Mouse (Mus musculus) myocyte (in vitro differentiated cells): ENCODE results near the gene Shc3. TPM values are rescaled to one million over a fixed set of nuclear protein-coding genes. Genes with fewer than 3 reads are reported as not detected.

Source experiments
- H3K27me3 ChIP-seq: one replicate; pipeline ENCODE4 v1.6.1; 2011; ENCODE audit not compliant: control insufficient read depth, insufficient read depth, insufficient read length
- H3K36me3 ChIP-seq: one replicate; pipeline ENCODE4 v1.6.1; 2011; ENCODE audit not compliant: control insufficient read depth, insufficient read depth
- H3K4me2 ChIP-seq: one replicate; pipeline ENCODE4 v1.6.1; 2011; ENCODE audit warnings: low read depth, control low read depth
- H3K4me3 ChIP-seq: one replicate; pipeline ENCODE4 v1.5.1; 2011; ENCODE audit warnings: mild to moderate bottlenecking, control low read depth, moderate library complexity
- H3K79me2 ChIP-seq: one replicate; pipeline ENCODE4 v1.6.1; 2011; ENCODE audit not compliant: control insufficient read depth, insufficient read depth
- H3ac ChIP-seq: one replicate; pipeline ENCODE4 v1.6.1; 2011; ENCODE audit not compliant: control insufficient read depth, insufficient read length
- CEBPB ChIP-seq: IDR thresholded peaks from 2 replicates; pipeline ENCODE4 v1.6.1; 2011; ENCODE audit warnings: mild to moderate bottlenecking, moderate library complexity; ENCODE audit not compliant: poor library complexity, insufficient read depth, severe bottlenecking
- E2F4 ChIP-seq: IDR thresholded peaks from one replicate; pipeline ENCODE4 v1.6.1; 2011; ENCODE audit warnings: mild to moderate bottlenecking, control low read depth, moderate library complexity; ENCODE audit not compliant: insufficient read depth
- MAX ChIP-seq: IDR thresholded peaks from one replicate; pipeline ENCODE4 v1.6.1; 2011; ENCODE audit warnings: low read depth, mild to moderate bottlenecking, control low read depth
- MYOD1 ChIP-seq, 3 experiments: IDR thresholded peaks; one replicate each; pipeline ENCODE4 v1.6.1; 2011; ENCODE audit warnings: control low read depth in 2 of 3, low read depth in 2 of 3, mild to moderate bottlenecking in 2 of 3, moderate library complexity in 1 of 3; ENCODE audit not compliant: insufficient read length in 2 of 3, control insufficient read depth in 1 of 3
- MYOG ChIP-seq, 3 experiments: IDR thresholded peaks; one replicate each; pipeline ENCODE4 v1.6.1; 2011; ENCODE audit warnings: control low read depth in 2 of 3, low read depth in 2 of 3, mild to moderate bottlenecking in 2 of 3; ENCODE audit not compliant: insufficient read length in 2 of 3, control insufficient read depth in 1 of 3, insufficient read depth in 1 of 3
- POLR2A ChIP-seq: IDR thresholded peaks from one replicate; pipeline ENCODE4 v1.6.1; 2011; ENCODE audit warnings: low read depth, mild to moderate bottlenecking, control low read depth, moderate library complexity; ENCODE audit not compliant: insufficient read length
- POLR2AphosphoS2 ChIP-seq: IDR thresholded peaks from one replicate; pipeline ENCODE4 v1.6.1; 2011; ENCODE audit warnings: low read depth, control low read depth; ENCODE audit not compliant: insufficient read length
- REST ChIP-seq: IDR thresholded peaks from one replicate; pipeline ENCODE4 v1.6.1; 2011; ENCODE audit warnings: mild to moderate bottlenecking, control low read depth, moderate library complexity; ENCODE audit not compliant: insufficient read depth, insufficient read length
- SRF ChIP-seq: IDR thresholded peaks from one replicate; pipeline ENCODE4 v1.6.1; 2011; ENCODE audit warnings: low read depth; ENCODE audit not compliant: control insufficient read depth, insufficient read length
- TCF12 ChIP-seq: IDR thresholded peaks from one replicate; pipeline ENCODE4 v1.6.1; 2011; ENCODE audit warnings: mild to moderate bottlenecking, control low read depth; ENCODE audit not compliant: poor library complexity, insufficient read depth, severe bottlenecking
- TCF3 ChIP-seq: IDR thresholded peaks from one replicate; pipeline ENCODE4 v1.6.1; 2011; ENCODE audit warnings: low read depth, control low read depth; ENCODE audit not compliant: insufficient read length
- USF1 ChIP-seq: IDR thresholded peaks from one replicate; pipeline ENCODE4 v1.6.1; 2011; ENCODE audit warnings: low read depth, mild to moderate bottlenecking, control low read depth, moderate library complexity
- polyA plus RNA-seq: library from polyadenylated mRNA; unstranded; fragments of >200 nt; fragmentation: generic; extraction: Trizol; gene quantifications from one replicate; pipeline ENCODE4 v1.2.1, GENCODE M21; 2012; ENCODE audit warnings: missing spikeins

Gene Shc3
- polyA plus RNA-seq, 1 experiment = 0.17 TPM

DNA sequence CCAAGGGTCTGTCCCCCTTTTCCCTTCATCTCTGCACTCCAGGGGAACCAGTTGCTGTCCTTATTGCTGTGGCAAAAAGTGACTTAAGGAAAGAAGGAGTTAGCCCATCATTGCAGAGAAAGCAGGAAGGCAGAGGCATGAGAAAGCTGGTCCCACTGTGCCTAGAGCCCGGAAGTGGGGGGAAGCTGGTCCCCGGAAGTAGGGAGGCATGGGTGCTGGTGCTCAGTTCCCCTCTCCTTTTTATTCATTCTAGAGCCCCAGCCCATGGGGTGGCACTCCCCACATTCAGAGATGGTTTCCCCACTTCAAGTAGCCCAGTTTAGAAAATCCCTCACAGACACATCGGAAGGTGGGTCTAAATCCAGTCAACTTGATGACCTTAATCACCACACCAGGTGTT, 169.7 kb downstream of the Shc3 start:
- TF ChIP-seq MYOD1 (IDR thresholded peaks at IDR 0.05; ENCODE audit: control insufficient read depth in 1 of 3, insufficient read length in 2 of 3, low read depth in 2 of 3) (no peak), SRF (no peak), REST (no peak), USF1 (no peak), TCF12 (no peak), TCF3 (no peak), E2F4 (no peak), MAX (no peak), POLR2AphosphoS2 (no peak), MYOG (IDR thresholded peaks at IDR 0.05; ENCODE audit: control insufficient read depth in 1 of 3, insufficient read depth in 1 of 3, insufficient read length in 2 of 3, low read depth in 2 of 3) (no peak)
- no peaks in the 10 kb centered on the region for H3K27me3 ChIP-seq
- H3K4me3 ChIP-seq = no peak overlapping the region
- H3ac ChIP-seq = no peak overlapping the region
- H3K4me2 ChIP-seq = no peak overlapping the region
- H3K36me3 ChIP-seq = no peaks in the 10 kb centered on the region
- H3K79me2 ChIP-seq = no peaks in the 10 kb centered on the region

DNA sequence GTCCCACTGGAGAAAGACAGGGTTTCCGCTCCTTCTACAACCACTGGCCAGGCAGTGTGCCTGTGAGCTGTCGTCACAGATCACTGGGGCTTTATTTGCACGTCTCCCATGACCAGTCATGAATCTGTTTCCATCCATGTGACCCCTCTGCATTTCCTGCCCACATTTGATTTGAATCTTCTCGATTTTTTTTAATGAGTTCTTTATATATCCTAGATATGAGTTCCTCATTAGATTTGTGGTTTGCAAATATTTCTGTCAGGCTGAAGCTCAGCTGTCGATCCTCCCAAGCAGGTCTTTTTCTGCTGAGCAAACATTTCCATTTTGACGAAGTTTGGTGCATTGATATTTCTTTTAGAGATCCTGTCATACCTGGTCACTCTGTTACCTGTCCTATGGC, 171.4 kb downstream of the Shc3 start:
- no peak overlapping the region for H3K4me2 ChIP-seq
- H3ac ChIP-seq = no peak overlapping the region
- no peaks in the 10 kb centered on the region for H3K36me3 ChIP-seq
- H3K4me3 ChIP-seq = no peak overlapping the region
- TF ChIP-seq MYOG (IDR thresholded peaks at IDR 0.05; ENCODE audit: control insufficient read depth in 1 of 3, insufficient read depth in 1 of 3, insufficient read length in 2 of 3, low read depth in 2 of 3) (no peak), POLR2A (no peak), E2F4 (no peak), CEBPB (no peak), SRF (no peak), TCF12 (no peak), USF1 (no peak), POLR2AphosphoS2 (no peak), REST (no peak), MAX (no peak), MYOD1 (IDR thresholded peaks at IDR 0.05; ENCODE audit: control insufficient read depth in 1 of 3, insufficient read length in 2 of 3, low read depth in 2 of 3) (no peak), TCF3 (no peak)
- no peaks in the 10 kb centered on the region for H3K27me3 ChIP-seq
- no peaks in the 10 kb centered on the region for H3K79me2 ChIP-seq

DNA sequence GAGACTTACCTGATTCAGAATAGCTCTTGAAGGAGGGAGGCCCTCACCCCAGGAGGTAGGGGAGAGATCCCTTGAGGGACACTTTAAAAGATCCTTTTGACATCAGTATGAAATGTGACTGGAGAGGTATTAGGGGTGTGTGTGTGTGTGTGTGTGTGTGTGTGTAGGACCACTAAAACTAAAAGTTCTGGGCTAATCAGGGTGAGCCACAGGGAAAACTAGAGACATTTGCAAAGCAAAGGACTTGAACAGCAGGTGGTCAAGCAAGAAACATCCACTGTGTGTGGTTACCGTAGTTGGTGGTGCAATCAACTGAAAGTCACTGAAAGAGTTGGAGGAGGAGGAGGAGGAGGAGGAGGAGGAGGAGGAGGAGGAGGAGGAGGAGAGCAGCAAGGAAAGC, 177.0 kb downstream of the Shc3 start:
- Histone ChIP-seq H3K27me3 (no peaks in the 10 kb centered on the region), H3K79me2 (no peaks in the 10 kb centered on the region), H3K4me3 (no peak overlapping the region), H3ac (no peak overlapping the region), H3K4me2 (no peak overlapping the region), H3K36me3 (no peaks in the 10 kb centered on the region)
- TF ChIP-seq TCF3 (no peak), MYOD1 (IDR thresholded peaks at IDR 0.05; ENCODE audit: control insufficient read depth in 1 of 3, insufficient read length in 2 of 3, low read depth in 2 of 3) (no peak), POLR2AphosphoS2 (no peak), TCF12 (no peak), MAX (no peak), CEBPB (no peak), MYOG (IDR thresholded peaks at IDR 0.05; ENCODE audit: control insufficient read depth in 1 of 3, insufficient read depth in 1 of 3, insufficient read length in 2 of 3, low read depth in 2 of 3) (no peak), E2F4 (no peak), SRF (no peak), USF1 (no peak), REST (no peak), POLR2A (no peak)

DNA sequence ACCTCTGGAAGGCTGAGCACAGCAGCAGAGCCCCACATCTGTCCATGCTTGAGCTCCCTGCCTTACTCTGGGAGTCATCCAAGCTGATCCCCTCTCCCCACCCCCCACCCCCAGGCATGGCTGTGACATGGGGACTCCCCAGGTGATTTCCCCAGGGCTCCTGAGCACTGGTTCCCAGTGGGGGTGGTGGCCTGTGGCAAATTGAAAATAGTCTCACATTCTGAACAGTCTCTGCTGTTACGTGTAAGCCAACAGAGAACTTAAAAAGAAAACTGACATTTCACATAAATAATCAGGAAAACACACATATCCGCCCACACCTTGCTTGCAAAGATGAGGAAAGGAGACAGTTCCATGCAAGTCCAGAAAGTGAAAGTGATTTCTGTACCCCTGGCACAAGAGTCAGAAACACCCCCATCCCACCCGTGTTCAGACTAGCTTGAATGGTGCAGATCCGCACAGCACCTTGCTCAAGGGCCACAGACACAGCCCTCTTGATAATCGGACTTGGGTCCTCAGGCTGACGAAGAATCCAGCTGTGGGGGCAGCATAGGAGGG, 177.8 kb downstream of the Shc3 start:
- H3K4me3 ChIP-seq = no peak overlapping the region
- H3K4me2 ChIP-seq = no peak overlapping the region
- TF ChIP-seq POLR2AphosphoS2 (no peak), REST (no peak), MAX (no peak), USF1 (no peak), TCF12 (no peak), MYOG (IDR thresholded peaks at IDR 0.05; ENCODE audit: control insufficient read depth in 1 of 3, insufficient read depth in 1 of 3, insufficient read length in 2 of 3, low read depth in 2 of 3) (no peak), E2F4 (no peak), MYOD1 (IDR thresholded peaks at IDR 0.05; ENCODE audit: control insufficient read depth in 1 of 3, insufficient read length in 2 of 3, low read depth in 2 of 3) (no peak), TCF3 (no peak), SRF (no peak), CEBPB (no peak), POLR2A (no peak)
- H3K36me3 ChIP-seq = no peaks in the 10 kb centered on the region
- no peak overlapping the region for H3ac ChIP-seq
- no peaks in the 10 kb centered on the region for H3K27me3 ChIP-seq
- no peaks in the 10 kb centered on the region for H3K79me2 ChIP-seq
